Mouse (Mus musculus) olfactory bulb, adult 2 months (tissue): ENCODE results near the gene Fam53b.

Experiments
- CTCF ChIP-seq: fragments of 200-500 bp; IDR thresholded peaks from 2 replicates; pipeline ENCODE4 v1.5.1; 2012; ENCODE audit warnings: low read depth, mild to moderate bottlenecking, low read length, moderate library complexity; ENCODE audit not compliant: insufficient read depth
- POLR2A ChIP-seq: fragments of 200-500 bp; IDR thresholded peaks from 2 replicates; pipeline ENCODE4 v1.6.1; 2012; ENCODE audit warnings: mild to moderate bottlenecking, low read depth, low read length, moderate library complexity; ENCODE audit not compliant: insufficient read depth

GRCm38 (mm10) chr7:132786011-132786410, 27.7 kb downstream of the Fam53b start:
- no peak for TF ChIP-seq POLR2A
- TF ChIP-seq CTCF, result no peak
